Mouse (Mus musculus) limb, embryonic 10.5 days (tissue): ENCODE measurements around the gene Mthfs. TPM values are rescaled to one million over a fixed set of nuclear protein-coding genes. Genes with fewer than 3 reads are reported as not detected.
"Not testable (repeated sequence)": the region's sequence is repeated elsewhere in the genome, so short reads cannot be mapped to it uniquely, and the experiment has no call there.

Experiments
- DNase-seq: peaks from one replicate; pipeline ENCODE4 v3.0.0-alpha.2; 2017; ENCODE audit warnings: low spot score
- H3K27ac ChIP-seq: fragments of 300-500 bp; sonication (generic); 2 replicates; pipeline ENCODE4 v1.5.1; 2016; ENCODE audit warnings: mild to moderate bottlenecking
- H3K27me3 ChIP-seq: fragments of 300-500 bp; sonication (generic); 2 replicates; pipeline ENCODE4 v1.6.1; 2016; ENCODE audit warnings: low read depth, mild to moderate bottlenecking; ENCODE audit not compliant: poor library complexity, severe bottlenecking
- H3K36me3 ChIP-seq: fragments of 300-500 bp; sonication (generic); 2 replicates; pipeline ENCODE4 v1.6.1; 2016; ENCODE audit warnings: mild to moderate bottlenecking, moderate library complexity
- H3K4me1 ChIP-seq: fragments of 300-500 bp; sonication (generic); 2 replicates; pipeline ENCODE4 v1.6.1; 2016
- H3K4me3 ChIP-seq: fragments of 300-500 bp; sonication (generic); 2 replicates; pipeline ENCODE4 v1.5.1; 2016; ENCODE audit warnings: mild to moderate bottlenecking, moderate library complexity
- H3K9me3 ChIP-seq: fragments of 300-500 bp; sonication (generic); replicated peaks from 2 replicates; pipeline ENCODE4 v1.6.1; 2016; ENCODE audit warnings: mild to moderate bottlenecking
- WGBS: fragments of 180-500 bp; shearing (Covaris S2); methylation state at CpG from one replicate; pipeline ENCODE4 v1.1.7; 2016; 5-methylcytosine and 5-hydroxymethylcytosine counted together
- polyA plus RNA-seq: library from polyadenylated mRNA; unstranded; fragments of >200 nt; fragmentation: Nextera tagmentation; extraction: Ambion mirVana; gene quantifications from 2 replicates; pipeline ENCODE4 v1.2.1, GENCODE M21; 2016

The Mthfs gene
- 19.0 and 23.0 TPM in 2 replicates for polyA plus RNA-seq

GRCm38 (mm10) chr9:89210353-89211064 lies at the start of gene Mthfs:
Mthfs (plus strand) TSS chr9:89210676.
- Histone ChIP-seq H3K4me3 (peak within 1 kb of the TSS; percentile 35), H3K27ac (peak within 1 kb of the TSS; percentile 70; the same call in 1 of the 2 replicates)
- H3K9me3 ChIP-seq, DNase-seq, H3K27me3 ChIP-seq, H3K36me3 ChIP-seq, H3K4me1 ChIP-seq: not testable (repeated sequence)
- 33% methylated on average over 9 of the region's 12 CpGs for WGBS

GRCm38 (mm10) chr9:89172539-89172938 lies 37.9 kb upstream of the Mthfs start:
- H3K27me3 ChIP-seq, H3K27ac ChIP-seq, DNase-seq, H3K9me3 ChIP-seq, H3K4me1 ChIP-seq, H3K4me3 ChIP-seq, H3K36me3 ChIP-seq: not testable (repeated sequence)

- H3K4me1 ChIP-seq, H3K27ac ChIP-seq, H3K9me3 ChIP-seq, H3K27me3 ChIP-seq, H3K4me3 ChIP-seq, DNase-seq, H3K36me3 ChIP-seq: not testable (repeated sequence)
- 41% methylated on average over 2 of the region's 3 CpGs for WGBS
These were observed 31.6 kb upstream of the Mthfs start for GRCm38 (mm10) chr9:89178833-89179232.

DNA sequence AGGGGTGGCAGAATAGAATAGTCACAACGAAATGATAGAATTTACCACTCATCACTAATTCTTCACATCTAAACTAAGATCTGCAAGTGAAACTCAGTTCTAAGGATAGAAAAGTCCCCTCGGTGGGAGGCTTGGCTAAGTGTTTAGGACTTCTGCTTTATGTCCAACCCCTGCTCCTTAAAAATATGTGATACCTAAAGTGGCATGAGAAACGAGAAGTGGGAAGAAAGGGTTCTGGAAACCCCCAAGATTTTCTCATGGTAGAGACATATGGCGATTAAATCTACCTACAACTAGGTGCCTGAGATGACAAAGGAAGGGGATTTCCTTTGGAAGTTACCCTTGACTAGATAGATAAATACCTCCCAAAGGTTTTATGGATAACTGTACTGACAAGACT lies 31.0 kb upstream of the Mthfs start:
- H3K36me3 ChIP-seq, DNase-seq, H3K9me3 ChIP-seq, H3K27me3 ChIP-seq, H3K4me1 ChIP-seq, H3K27ac ChIP-seq, H3K4me3 ChIP-seq: not testable (repeated sequence)
- 80% methylated on average over 4 of the region's 4 CpGs for WGBS

GRCm38 (mm10) chr9:89187006-89187405 lies 23.5 kb upstream of the Mthfs start:
- H3K27ac ChIP-seq, H3K27me3 ChIP-seq, DNase-seq, H3K4me3 ChIP-seq, H3K9me3 ChIP-seq, H3K4me1 ChIP-seq, H3K36me3 ChIP-seq: not testable (repeated sequence)
- 83% methylated on average over 15 of the region's 15 CpGs for WGBS

GRCm38 (mm10) chr9:89195483-89195882 lies 15.0 kb upstream of the Mthfs start:
- H3K36me3 ChIP-seq, DNase-seq, H3K4me1 ChIP-seq, H3K4me3 ChIP-seq, H3K9me3 ChIP-seq, H3K27me3 ChIP-seq, H3K27ac ChIP-seq: not testable (repeated sequence)

- 80% methylated on average over 1 of the region's 1 CpGs for WGBS
- not testable (repeated sequence) for DNase-seq, H3K36me3 ChIP-seq, H3K4me3 ChIP-seq, H3K27me3 ChIP-seq, H3K9me3 ChIP-seq, H3K4me1 ChIP-seq, H3K27ac ChIP-seq
These were observed 13.0 kb upstream of the Mthfs start for GRCm38 (mm10) chr9:89197509-89197908.

DNA sequence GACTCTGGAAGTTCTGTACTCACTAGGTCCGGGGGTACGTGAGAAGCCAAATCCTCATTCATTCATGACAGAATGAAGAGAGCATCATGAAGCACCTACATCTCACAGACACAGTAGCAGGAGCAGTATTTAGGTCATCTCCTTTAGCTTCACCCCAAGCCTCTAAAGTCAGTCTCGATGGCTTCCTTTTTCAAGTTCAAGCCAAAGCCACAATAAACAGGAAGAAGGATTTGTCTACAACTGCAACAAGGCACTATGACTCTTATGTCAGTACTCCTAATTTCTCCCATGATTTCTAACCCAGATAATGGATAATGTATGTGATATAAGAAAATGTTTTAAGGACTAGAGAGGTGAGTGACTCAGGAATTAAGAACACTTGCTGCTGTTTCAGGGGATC lies 12.1 kb upstream of the Mthfs start:
- H3K27me3 ChIP-seq, H3K4me1 ChIP-seq, DNase-seq, H3K4me3 ChIP-seq, H3K36me3 ChIP-seq, H3K9me3 ChIP-seq, H3K27ac ChIP-seq: not testable (repeated sequence)
- 95% methylated on average over 3 of the region's 3 CpGs for WGBS

DNA sequence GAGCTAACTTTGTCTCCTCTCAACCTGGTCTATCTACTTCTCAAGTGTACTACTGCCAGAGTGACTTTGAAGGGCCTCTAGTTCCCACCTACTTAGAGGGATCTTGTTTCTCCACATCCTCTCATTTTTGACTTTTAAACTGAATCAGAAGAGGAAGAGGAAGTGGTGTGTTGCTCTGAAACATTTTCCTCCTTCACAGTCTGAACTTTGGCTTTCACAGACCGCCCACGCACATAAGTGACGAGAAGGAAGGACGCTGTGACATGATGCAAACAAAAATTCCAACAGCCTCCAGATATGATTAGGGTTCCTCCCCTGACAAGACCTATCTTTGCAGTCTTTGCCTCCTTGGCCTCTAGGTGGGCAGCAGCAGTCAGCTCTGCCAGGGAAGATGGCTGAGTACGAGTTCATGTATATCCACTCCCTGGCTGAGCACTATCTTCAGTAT lies 11.5 kb upstream of the Mthfs start, which contains the start of the genes Bcl2a1b and Gm29094:
Gene Bcl2a1b, plus strand, starts transcription at position 241 of the 448 bp plus-strand sequence.
Gene Gm29094, plus strand, starts transcription at position 411 of the 448 bp plus-strand sequence.
- not testable (repeated sequence) for H3K27me3 ChIP-seq, H3K27ac ChIP-seq, H3K36me3 ChIP-seq, H3K4me3 ChIP-seq, DNase-seq, H3K9me3 ChIP-seq, H3K4me1 ChIP-seq
- WGBS = 83% methylated on average over 5 of the region's 5 CpGs

DNA sequence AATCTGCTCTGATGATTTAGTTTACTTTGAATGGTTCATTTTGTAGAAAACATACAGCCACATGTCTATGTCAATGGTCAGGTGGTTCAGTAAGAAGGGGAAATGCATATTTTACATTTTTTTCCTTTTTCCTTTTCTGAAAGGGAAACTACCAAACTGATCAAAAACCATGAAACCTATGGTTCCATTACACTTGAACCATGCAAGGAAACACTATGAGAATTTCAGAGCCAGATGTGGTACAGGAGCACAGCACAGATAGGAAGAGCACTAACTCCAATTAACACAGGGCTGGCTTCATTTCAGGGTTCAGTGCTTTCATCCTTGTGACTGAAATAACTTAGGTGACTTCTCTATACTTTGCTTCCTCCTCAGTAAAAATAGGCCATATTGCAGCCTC lies 8.2 kb upstream of the Mthfs start:
- not testable (repeated sequence) for H3K9me3 ChIP-seq, H3K4me3 ChIP-seq, H3K27ac ChIP-seq, H3K36me3 ChIP-seq, H3K4me1 ChIP-seq, DNase-seq, H3K27me3 ChIP-seq

GRCm38 (mm10) chr9:89208939-89209338 lies 1.5 kb upstream of the Mthfs start:
- WGBS = 70% methylated on average over 1 of the region's 1 CpGs
- H3K9me3 ChIP-seq = not testable (repeated sequence)

GRCm38 (mm10) chr9:89211065-89211858 lies 786 bp downstream of the Mthfs start:
- not testable (repeated sequence) for DNase-seq, H3K4me1 ChIP-seq, H3K27me3 ChIP-seq, H3K36me3 ChIP-seq, H3K9me3 ChIP-seq
- WGBS = 6% methylated on average over 17 of the region's 44 CpGs
- peak overlapping the region; percentile 35 for H3K4me3 ChIP-seq
- H3K27ac ChIP-seq = peak overlapping the region; percentile 70; the same call in 1 of the 2 replicates

More at GRCm38 (mm10) chr9:89208939-89209338, 1.5 kb upstream of the Mthfs start:
- not testable (repeated sequence) for DNase-seq, H3K4me3 ChIP-seq, H3K27ac ChIP-seq, H3K36me3 ChIP-seq, H3K4me1 ChIP-seq, H3K27me3 ChIP-seq

- not testable (repeated sequence) for H3K36me3 ChIP-seq, H3K4me3 ChIP-seq, DNase-seq, H3K27me3 ChIP-seq, H3K9me3 ChIP-seq, H3K27ac ChIP-seq, H3K4me1 ChIP-seq
- 59% methylated on average over 1 of the region's 1 CpGs for WGBS
These were observed 2.0 kb downstream of the Mthfs start for GRCm38 (mm10) chr9:89212428-89212827.
